Mouse (Mus musculus): ENCODE results near the gene Arvcf. TPM values are rescaled to one million over a fixed set of nuclear protein-coding genes. Genes with fewer than 3 reads are reported as not detected.
A peak's percentile ranks its signal among the peaks of the same experiment; 100 is the strongest.

Gene Arvcf
- polyA plus RNA-seq (2012; rRNA removed) = 49.9 and 53.7 TPM in 2 replicates

GRCm38 (mm10) chr16:18347931-18348600, at the start of gene Arvcf, which contains the start of gene Tango2:
Gene Arvcf (plus strand): TSS chr16:18348182.
Gene Tango2 (minus strand): TSS chr16:18348103.
- peak; percentile 86 for DNase-seq
- Histone ChIP-seq H3K4me3 (replicated peaks; ENCODE audit: extremely low read depth, low read depth, low read length) (peak within 1 kb of the TSS; percentile 80), H3K4me1 (ENCODE audit: control insufficient read depth, insufficient read depth, low read length) (peaks cover 3% of the 10 kb centered on the region)
- under 1% methylated on average over 42 of the region's 44 CpGs for WGBS
- TF ChIP-seq POLR2A (IDR thresholded peaks at IDR 0.05; ENCODE audit: borderline replicate concordance, extremely low read depth, low read depth, low read length) (peak; percentile 32; the same call in 1 of the 2 replicates), CTCF (IDR thresholded peaks at IDR 0.05; ENCODE audit: insufficient read depth, low read length) (no peak)

- TF ChIP-seq POLR2A (IDR thresholded peaks at IDR 0.05; ENCODE audit: borderline replicate concordance, extremely low read depth, low read depth, low read length) (no peak), CTCF (IDR thresholded peaks at IDR 0.05; ENCODE audit: insufficient read depth, low read length) (no peak)
- no peak for DNase-seq
- no peak overlapping the region for H3K4me3 ChIP-seq (replicated peaks; ENCODE audit: extremely low read depth, low read depth, low read length)
- WGBS = 87% methylated on average over 1 of the region's 1 CpGs
- no peaks in the 10 kb centered on the region for H3K4me1 ChIP-seq (ENCODE audit: control insufficient read depth, insufficient read depth, low read length)
Observed at GRCm38 (mm10) chr16:18308159-18308558, 39.8 kb upstream of the Arvcf start.

GRCm38 (mm10) chr16:18318992-18319391, 29.0 kb upstream of the Arvcf start:
- no peak overlapping the region for H3K4me3 ChIP-seq (replicated peaks; ENCODE audit: extremely low read depth, low read depth, low read length)
- no peak for DNase-seq
- TF ChIP-seq POLR2A (IDR thresholded peaks at IDR 0.05; ENCODE audit: borderline replicate concordance, extremely low read depth, low read depth, low read length) = no peak
- no peak for TF ChIP-seq CTCF (IDR thresholded peaks at IDR 0.05; ENCODE audit: insufficient read depth, low read length)
- no peaks in the 10 kb centered on the region for H3K4me1 ChIP-seq (ENCODE audit: control insufficient read depth, insufficient read depth, low read length)
- WGBS = 67% methylated on average over 3 of the region's 3 CpGs

- 82% methylated on average over 2 of the region's 2 CpGs for WGBS
- TF ChIP-seq POLR2A (IDR thresholded peaks at IDR 0.05; ENCODE audit: borderline replicate concordance, extremely low read depth, low read depth, low read length) (no peak), CTCF (IDR thresholded peaks at IDR 0.05; ENCODE audit: insufficient read depth, low read length) (no peak)
- no peak for DNase-seq
- Histone ChIP-seq H3K4me1 (ENCODE audit: control insufficient read depth, insufficient read depth, low read length) (no peaks in the 10 kb centered on the region), H3K4me3 (replicated peaks; ENCODE audit: extremely low read depth, low read depth, low read length) (no peak overlapping the region)
Observed at GRCm38 (mm10) chr16:18321443-18321842, 26.5 kb upstream of the Arvcf start.

- Histone ChIP-seq H3K4me1 (ENCODE audit: control insufficient read depth, insufficient read depth, low read length) (no peaks in the 10 kb centered on the region), H3K4me3 (replicated peaks; ENCODE audit: extremely low read depth, low read depth, low read length) (no peak overlapping the region)
- 60% methylated on average over 2 of the region's 2 CpGs for WGBS
- TF ChIP-seq CTCF (IDR thresholded peaks at IDR 0.05; ENCODE audit: insufficient read depth, low read length) (no peak), POLR2A (IDR thresholded peaks at IDR 0.05; ENCODE audit: borderline replicate concordance, extremely low read depth, low read depth, low read length) (no peak)
- no peak for DNase-seq
Observed at GRCm38 (mm10) chr16:18323460-18323859, 24.5 kb upstream of the Arvcf start.

GRCm38 (mm10) chr16:18324031-18324430, 24.0 kb upstream of the Arvcf start:
- no peak overlapping the region for H3K4me3 ChIP-seq (replicated peaks; ENCODE audit: extremely low read depth, low read depth, low read length)
- no peaks in the 10 kb centered on the region for H3K4me1 ChIP-seq (ENCODE audit: control insufficient read depth, insufficient read depth, low read length)
- TF ChIP-seq POLR2A (IDR thresholded peaks at IDR 0.05; ENCODE audit: borderline replicate concordance, extremely low read depth, low read depth, low read length) = no peak
- TF ChIP-seq CTCF (IDR thresholded peaks at IDR 0.05; ENCODE audit: insufficient read depth, low read length) = no peak
- WGBS = 92% methylated on average over 6 of the region's 6 CpGs
- DNase-seq = no peak

GRCm38 (mm10) chr16:18325741-18326140, 22.2 kb upstream of the Arvcf start:
- 63% methylated on average over 4 of the region's 4 CpGs for WGBS

GRCm38 (mm10) chr16:18327936-18328335, 20.0 kb upstream of the Arvcf start:
- WGBS = 92% methylated on average over 9 of the region's 9 CpGs
- no peaks in the 10 kb centered on the region for H3K4me1 ChIP-seq (ENCODE audit: control insufficient read depth, insufficient read depth, low read length)
- DNase-seq = no peak
- H3K4me3 ChIP-seq (replicated peaks; ENCODE audit: extremely low read depth, low read depth, low read length) = no peak overlapping the region
- no peak for TF ChIP-seq CTCF (IDR thresholded peaks at IDR 0.05; ENCODE audit: insufficient read depth, low read length)
- no peak for TF ChIP-seq POLR2A (IDR thresholded peaks at IDR 0.05; ENCODE audit: borderline replicate concordance, extremely low read depth, low read depth, low read length)

More at GRCm38 (mm10) chr16:18325741-18326140, 22.2 kb upstream of the Arvcf start:
- Histone ChIP-seq H3K4me1 (ENCODE audit: control insufficient read depth, insufficient read depth, low read length) (no peaks in the 10 kb centered on the region), H3K4me3 (replicated peaks; ENCODE audit: extremely low read depth, low read depth, low read length) (no peak overlapping the region)
- DNase-seq = no peak
- TF ChIP-seq CTCF (IDR thresholded peaks at IDR 0.05; ENCODE audit: insufficient read depth, low read length) = no peak
- no peak for TF ChIP-seq POLR2A (IDR thresholded peaks at IDR 0.05; ENCODE audit: borderline replicate concordance, extremely low read depth, low read depth, low read length)

- TF ChIP-seq CTCF (IDR thresholded peaks at IDR 0.05; ENCODE audit: insufficient read depth, low read length) (no peak), POLR2A (IDR thresholded peaks at IDR 0.05; ENCODE audit: borderline replicate concordance, extremely low read depth, low read depth, low read length) (no peak)
- no peak for DNase-seq
- H3K4me3 ChIP-seq (replicated peaks; ENCODE audit: extremely low read depth, low read depth, low read length) = no peak overlapping the region
- no peaks in the 10 kb centered on the region for H3K4me1 ChIP-seq (ENCODE audit: control insufficient read depth, insufficient read depth, low read length)
- 74% methylated on average over 1 of the region's 1 CpGs for WGBS
Observed at GRCm38 (mm10) chr16:18328524-18328923, 19.5 kb upstream of the Arvcf start.

GRCm38 (mm10) chr16:18333976-18334375, 14.0 kb upstream of the Arvcf start:
- H3K4me1 ChIP-seq (ENCODE audit: control insufficient read depth, insufficient read depth, low read length) = peaks cover 3% of the 10 kb centered on the region; the same call in 1 of the 2 replicates
- WGBS = 59% methylated on average over 3 of the region's 3 CpGs
- TF ChIP-seq CTCF (IDR thresholded peaks at IDR 0.05; ENCODE audit: insufficient read depth, low read length) = no peak
- no peak overlapping the region for H3K4me3 ChIP-seq (replicated peaks; ENCODE audit: extremely low read depth, low read depth, low read length)
- no peak for DNase-seq

Measured in lung, adult 2 months (tissue).